In the genomic region with DNA sequence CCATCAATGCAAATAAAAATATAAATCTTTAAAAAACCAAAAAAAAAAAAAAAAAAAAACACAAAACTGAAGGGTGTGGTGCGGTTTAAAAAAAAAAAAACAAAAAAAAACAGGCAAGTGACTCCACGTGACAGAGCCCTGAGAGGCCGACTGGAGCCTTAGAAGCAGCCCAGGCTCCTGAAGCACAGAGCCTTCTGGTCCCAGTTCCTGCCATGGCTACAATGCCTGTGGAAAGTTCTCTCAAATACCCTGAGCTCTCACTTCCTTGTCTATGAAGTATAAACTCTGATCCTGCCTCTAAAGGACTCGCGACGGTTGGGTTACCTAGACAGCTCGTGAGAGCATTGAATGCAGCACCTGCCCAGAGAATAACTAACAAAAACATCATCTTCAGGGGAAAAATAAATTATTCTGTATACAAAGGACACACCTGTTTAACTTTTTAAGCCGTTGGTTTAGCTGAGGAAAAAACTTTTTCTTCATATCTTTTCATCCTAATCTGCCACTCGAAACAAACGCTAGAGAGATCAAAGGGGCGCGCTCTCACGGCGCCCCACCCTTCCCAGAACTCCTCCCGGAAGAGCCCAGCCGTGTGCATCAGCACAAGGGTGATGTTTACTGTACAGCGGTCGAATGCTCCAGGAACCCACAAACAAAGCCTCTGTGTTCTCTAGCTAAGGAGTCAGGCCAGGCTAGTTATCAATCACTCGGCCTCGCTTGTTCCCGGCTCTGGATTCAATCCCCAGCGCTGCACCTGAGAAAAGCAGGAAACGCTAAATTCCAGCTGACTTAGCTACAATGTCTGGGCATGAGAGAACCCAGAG, we compare ENCODE assay signal across 8 mouse cellular contexts. TPM values are rescaled to one million over a fixed set of nuclear protein-coding genes. Genes with fewer than 3 reads are reported as not detected.
DNase-seq lines count a peak whose midpoint lies in the region; ATAC-seq and TF ChIP-seq lines count a peak whose summit lies in the region.

No protein-coding gene starts in this region.

- H3K9me3 ChIP-seq in hindbrain, embryonic 13.5 days, result no peaks in the 10 kb centered on the region

- intact Hi-C loops in left cerebral cortex, postnatal 14 days (cut with DNase I), result no loop called here

- TF ChIP-seq CTCF in layer of hippocampus, adult 2 months (conservative IDR thresholded peaks at IDR 0.05), result no peak

- peak overlapping the region; percentile 39; the same call in 1 of the 2 replicates for H3K4me2 ChIP-seq in hindbrain, embryonic 13.5 days

- H3K9ac ChIP-seq in hindbrain, embryonic 13.5 days, result peak overlapping the region; percentile 39; the same call in 1 of the 2 replicates

- H3K27me3 ChIP-seq in hindbrain, embryonic 13.5 days, result no peaks in the 10 kb centered on the region

- peak overlapping the region; percentile 78 for H3K27ac ChIP-seq in layer of hippocampus, adult 2 months
- H3K27ac ChIP-seq in brown adipose tissue, adult 24 weeks (replicated peaks; ENCODE audit: low read depth, low read length), result no peak overlapping the region
- peak overlapping the region; percentile 50; the same call in 1 of the 2 replicates for H3K27ac ChIP-seq in hindbrain, embryonic 13.5 days

- no peaks in the 10 kb centered on the region for H3K4me1 ChIP-seq in brown adipose tissue, adult 24 weeks (ENCODE audit: control insufficient read depth, insufficient read depth, insufficient read length, low read length)
- peaks cover 8% of the 10 kb centered on the region for H3K4me1 ChIP-seq in hindbrain, embryonic 13.5 days (replicated peaks)

- 50% methylated on average over 22 of the region's 23 CpGs for WGBS in hindbrain, embryonic 13.5 days

- peak; percentile 66; the same call in 1 of the 2 replicates for ATAC-seq in hindbrain, embryonic 13.5 days (ENCODE audit: low FRiP score)

- peak overlapping the region; percentile 40 for H3K4me3 ChIP-seq in layer of hippocampus, adult 2 months
- H3K4me3 ChIP-seq in brown adipose tissue, adult 24 weeks (ENCODE audit: insufficient read depth, low read depth, low read length), result peak overlapping the region; percentile 28; the same call in 1 of the 2 replicates
- H3K4me3 ChIP-seq in hindbrain, embryonic 13.5 days, result 0 out of 2 replicates have a peak overlapping the region, but pooled peaks have one; percentile 5

- H3K36me3 ChIP-seq in hindbrain, embryonic 13.5 days, result peaks cover 20% of the 10 kb centered on the region

- no peak for DNase-seq in layer of hippocampus, adult 2 months (ENCODE audit: low spot score in 2 of 2)
- DNase-seq in layer of hippocampus, adult 9-10 months (ENCODE audit: low spot score), result no peak
- DNase-seq in lung, postnatal 36 days, result peak; percentile 24
- DNase-seq in cerebellum, postnatal 10 days, result no peak
- DNase-seq in cerebellum, postnatal 4 days (ENCODE audit: low spot score in 2 of 2), result no peak
- no peak for DNase-seq in left cerebral cortex, postnatal 14 days (ENCODE audit: low spot score in 2 of 2)

RNA-seq across cellular contexts. Expression of gene Armc10, which starts 27.4 kb away (rescaled TPM):
- total RNA-seq in layer of hippocampus, adult 2 months (2021), result 10 to 100 TPM; 20.6 to 23.3 TPM
- 7.4 and 11.3 TPM in 2 replicates for polyA plus RNA-seq in brown adipose tissue, adult 24 weeks (2012; ENCODE audit: insufficient read depth, insufficient read length, missing spikeins)
- polyA plus RNA-seq in hindbrain, embryonic 13.5 days (2015; fragmentation: Nextera tagmentation; extraction: Ambion mirVana), result 63.1 and 68.4 TPM in 2 replicates
- total RNA-seq in left cerebral cortex, postnatal 14 days (2021), result 10 to 100 TPM; 20.4 to 22.1 TPM

RNA-seq across cellular contexts. Expression of gene Fbxl13, which starts 27.6 kb away (rescaled TPM):
- under 1 TPM; 0.29 to 0.41 TPM for total RNA-seq in layer of hippocampus, adult 2 months (2021)
- polyA plus RNA-seq in brown adipose tissue, adult 24 weeks (2012; ENCODE audit: insufficient read depth, insufficient read length, missing spikeins), result not detected in 2 replicates
- polyA plus RNA-seq in hindbrain, embryonic 13.5 days (2015; fragmentation: Nextera tagmentation; extraction: Ambion mirVana), result 0.31 and 0.58 TPM in 2 replicates
- total RNA-seq in left cerebral cortex, postnatal 14 days (2021), result under 1 TPM; 0.33 to 0.36 TPM

RNA-seq across cellular contexts. Expression of gene Napepld, which starts 28.2 kb away (rescaled TPM):
- 10 to 100 TPM; 28.4 to 34.7 TPM for total RNA-seq in layer of hippocampus, adult 2 months (2021)
- 9.0 and 12.9 TPM in 2 replicates for polyA plus RNA-seq in brown adipose tissue, adult 24 weeks (2012; ENCODE audit: insufficient read depth, insufficient read length, missing spikeins)
- polyA plus RNA-seq in hindbrain, embryonic 13.5 days (2015; fragmentation: Nextera tagmentation; extraction: Ambion mirVana), result 2.1 TPM in 2 replicates
- total RNA-seq in left cerebral cortex, postnatal 14 days (2021), result 1 to 10 TPM; 8.6 to 9.0 TPM
